Mouse (Mus musculus) testis, adult 2 months (tissue): ENCODE measurements at regions not wholly inside any gene's neighbourhood (a gene's known extent, or its start where the extent isn't known, plus 50 kb on each side); places are given as distances from the start of the nearest gene placed in this dataset.

ENCODE experiments used
- CTCF ChIP-seq: fragments of 200-500 bp; IDR thresholded peaks from 2 replicates; pipeline ENCODE4 v1.5.1; 2012; ENCODE audit warnings: low read depth, mild to moderate bottlenecking, inconsistent platforms, low read length, moderate library complexity; ENCODE audit not compliant: control insufficient read depth, insufficient read depth, insufficient replicate concordance
- POLR2A ChIP-seq: fragments of 200-500 bp; IDR thresholded peaks from 2 replicates; pipeline ENCODE4 v1.6.1; 2012; ENCODE audit warnings: low read depth, mild to moderate bottlenecking, inconsistent platforms, low read length, moderate library complexity; ENCODE audit not compliant: control insufficient read depth

- no peak for TF ChIP-seq CTCF
- TF ChIP-seq POLR2A = no peak
Observed at GRCm38 (mm10) chr12:104567622-104568021, 94.5 kb upstream of the Gsc start.
